Mouse (Mus musculus) megakaryocyte, embryonic 14.5 days (primary cell): ENCODE results near the gene Surf4.

ENCODE experiments used
- FLI1 ChIP-seq: IDR thresholded peaks from 2 replicates; pipeline ENCODE4 v1.6.1; 2012; ENCODE audit warnings: low read length, inconsistent platforms, mixed read lengths
- GATA1 ChIP-seq: IDR thresholded peaks from 3 replicates; pipeline ENCODE4 v1.6.1; 2012; ENCODE audit warnings: mixed read lengths, low read length, inconsistent platforms, borderline replicate concordance

- TF ChIP-seq GATA1 (no peak), FLI1 (no peak)
Measured at GRCm38 (mm10) chr2:26930390-26930789, 3.3 kb downstream of the Surf4 start.
